Mouse (Mus musculus) neural tube, embryonic 15.5 days (tissue): ENCODE measurements around the gene Gm14444. TPM values are rescaled to one million over a fixed set of nuclear protein-coding genes. Genes with fewer than 3 reads are reported as not detected.
"Not testable (repeated sequence)": the region's sequence is repeated elsewhere in the genome, so short reads cannot be mapped to it uniquely, and the experiment has no call there.

Experiments used
- ATAC-seq: fragments of 200-750 bp; cut with Nextera tagmentation; 2 replicates; pipeline ENCODE4 v1.8.0; 2017; ENCODE audit warnings: mild to moderate bottlenecking, moderate TSS enrichment, moderate library complexity; ENCODE audit not compliant: low FRiP score
- H3K27ac ChIP-seq: fragments of 300-500 bp; sonication (generic); replicated peaks from 2 replicates; pipeline ENCODE4 v1.5.1; 2015; ENCODE audit warnings: mild to moderate bottlenecking, inconsistent platforms
- H3K27me3 ChIP-seq: fragments of 300-500 bp; sonication (generic); replicated peaks from 2 replicates; pipeline ENCODE4 v1.6.1; 2015; ENCODE audit warnings: inconsistent platforms
- H3K36me3 ChIP-seq: fragments of 300-500 bp; sonication (generic); 2 replicates; pipeline ENCODE4 v1.6.1; 2015; ENCODE audit warnings: inconsistent platforms
- H3K4me1 ChIP-seq: fragments of 300-500 bp; sonication (generic); 2 replicates; pipeline ENCODE4 v1.6.1; 2015; ENCODE audit warnings: inconsistent platforms
- H3K4me2 ChIP-seq: fragments of 300-500 bp; sonication (generic); 2 replicates; pipeline ENCODE4 v1.6.1; 2015; ENCODE audit warnings: inconsistent platforms, mild to moderate bottlenecking, moderate library complexity
- H3K4me3 ChIP-seq: fragments of 300-500 bp; sonication (generic); replicated peaks from 2 replicates; pipeline ENCODE4 v1.5.1; 2015; ENCODE audit warnings: mild to moderate bottlenecking, inconsistent platforms
- H3K9ac ChIP-seq: fragments of 300-500 bp; sonication (generic); replicated peaks from 2 replicates; pipeline ENCODE4 v1.6.1; 2015; ENCODE audit warnings: mild to moderate bottlenecking, inconsistent platforms
- H3K9me3 ChIP-seq: fragments of 300-500 bp; sonication (generic); replicated peaks from 2 replicates; pipeline ENCODE4 v1.6.1; 2016; ENCODE audit warnings: inconsistent platforms
- WGBS: fragments of 180-500 bp; shearing (Covaris S2); methylation state at CpG from one replicate; pipeline ENCODE4 v1.1.7; 2015; ENCODE audit warnings: mixed read lengths; 5-methylcytosine and 5-hydroxymethylcytosine counted together
- polyA plus RNA-seq: library from polyadenylated mRNA; unstranded; fragments of >200 nt; fragmentation: Nextera tagmentation; extraction: Ambion mirVana; gene quantifications from 2 replicates; pipeline ENCODE4 v1.2.1, GENCODE M21; 2015

The Gm14444 gene
- polyA plus RNA-seq, result 0.23 TPM in 1 of 2 replicates, not detected in the other

DNA sequence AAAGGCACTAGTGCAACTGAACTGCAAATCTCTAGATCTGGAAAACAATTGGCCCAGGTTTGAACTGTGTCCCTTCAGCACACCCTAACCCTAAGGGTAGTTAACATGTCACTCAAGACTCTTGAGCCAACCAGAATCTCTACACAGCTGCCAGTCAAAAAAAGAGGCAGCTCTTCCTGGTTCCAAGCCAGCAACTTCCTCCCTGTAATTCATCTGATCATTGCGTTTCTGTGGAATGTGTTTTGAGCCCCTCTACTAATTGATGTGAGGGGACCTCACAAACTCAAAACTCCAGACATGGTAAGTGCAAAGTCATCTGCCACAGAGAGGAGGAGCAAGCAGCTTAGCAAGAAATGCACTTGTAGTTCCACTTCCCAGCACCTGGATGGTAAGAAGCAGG lies at the start of gene Gm14444:
Gm14444 (plus strand) TSS at position 220 of the 400 bp plus-strand sequence.
- not testable (repeated sequence) for H3K27ac ChIP-seq, H3K36me3 ChIP-seq, H3K4me3 ChIP-seq, ATAC-seq, H3K9ac ChIP-seq, H3K27me3 ChIP-seq, H3K9me3 ChIP-seq, H3K4me2 ChIP-seq, H3K4me1 ChIP-seq
- WGBS, result 82% methylated on average over 1 of the region's 1 CpGs

DNA sequence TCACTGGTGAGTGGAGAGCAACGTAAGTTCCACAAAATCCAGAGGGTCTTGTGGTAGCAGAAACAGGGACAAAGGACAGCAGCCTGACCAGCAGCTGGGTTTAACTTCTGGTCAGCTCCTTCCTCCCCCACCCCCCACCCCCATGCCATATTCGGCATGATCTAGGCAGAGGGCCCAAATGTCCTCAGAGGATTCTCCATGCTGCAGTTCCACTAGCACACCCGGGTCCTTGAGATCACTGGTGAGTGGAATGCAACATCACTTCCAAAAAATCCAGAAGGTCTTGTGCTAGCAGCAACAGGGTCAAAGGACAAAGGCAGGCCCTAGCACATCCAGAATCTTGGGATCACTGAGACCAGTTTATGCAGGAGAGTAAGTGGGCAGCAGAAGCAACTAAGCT lies 44.6 kb upstream of the Gm14444 start:
- not testable (repeated sequence) for H3K9ac ChIP-seq, H3K4me1 ChIP-seq, H3K27ac ChIP-seq, H3K4me3 ChIP-seq, H3K27me3 ChIP-seq, H3K4me2 ChIP-seq, H3K36me3 ChIP-seq, H3K9me3 ChIP-seq, ATAC-seq
- 88% methylated on average over 3 of the region's 3 CpGs for WGBS

DNA sequence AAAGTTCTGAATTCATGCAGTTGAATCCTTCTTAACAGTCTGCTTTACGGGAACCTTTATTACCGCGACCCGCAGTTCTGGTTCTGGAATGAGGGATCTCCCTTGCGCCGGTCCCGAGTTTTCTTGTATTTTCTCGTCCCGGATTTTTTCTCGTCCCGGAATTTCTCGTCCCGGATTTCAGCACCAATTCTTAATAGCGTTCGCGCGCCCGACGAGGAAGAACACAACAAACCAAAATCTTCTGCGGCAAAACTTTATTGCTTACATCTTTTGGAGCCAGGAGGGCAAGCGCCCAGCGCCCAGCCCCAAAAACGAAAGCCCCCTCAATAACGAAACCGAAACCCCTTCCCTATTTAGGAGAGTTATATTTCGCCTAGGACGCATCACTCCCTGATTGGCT lies 34.2 kb downstream of the Gm14444 start:
- 98% methylated on average over 27 of the region's 27 CpGs for WGBS
- not testable (repeated sequence) for H3K9ac ChIP-seq, H3K27ac ChIP-seq, H3K4me2 ChIP-seq, H3K4me3 ChIP-seq, H3K27me3 ChIP-seq, H3K36me3 ChIP-seq, H3K9me3 ChIP-seq, ATAC-seq, H3K4me1 ChIP-seq

DNA sequence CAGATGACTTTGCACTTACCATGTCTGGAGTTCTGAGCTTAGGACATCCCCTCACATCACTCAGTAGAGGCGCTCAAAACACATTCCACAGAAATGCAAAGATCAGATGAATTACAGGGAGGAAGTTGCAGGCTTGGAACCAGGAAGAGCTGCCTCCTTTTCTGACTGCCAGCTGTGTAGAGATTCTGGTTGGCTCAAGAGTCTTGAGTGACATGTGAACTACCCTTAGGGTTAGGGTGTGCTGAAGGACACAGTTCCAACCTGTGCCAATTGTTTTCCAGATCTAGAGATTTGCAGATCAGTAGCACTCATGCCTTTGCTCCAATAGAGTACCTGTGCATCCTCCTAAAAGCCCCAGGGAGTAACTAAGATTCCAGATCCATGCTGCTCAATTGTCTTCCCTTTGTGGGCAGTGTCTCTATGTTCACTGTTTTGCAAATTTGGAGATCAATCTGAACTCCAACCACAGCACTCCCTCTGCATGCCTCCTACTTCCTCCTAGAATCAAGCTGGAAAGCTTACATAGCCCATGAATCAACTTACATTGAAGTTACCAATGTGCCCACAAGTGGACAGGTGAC lies 57.7 kb downstream of the Gm14444 start, which contains the start of gene Gm14393:
Gm14393 (minus strand) TSS at position 101 of the 581 bp plus-strand sequence.
- H3K9ac ChIP-seq, H3K4me2 ChIP-seq, H3K27ac ChIP-seq, H3K4me1 ChIP-seq, H3K27me3 ChIP-seq, H3K4me3 ChIP-seq, H3K9me3 ChIP-seq, ATAC-seq, H3K36me3 ChIP-seq: not testable (repeated sequence)
- 81% methylated on average over 1 of the region's 1 CpGs for WGBS

Other genes starting within 250 kb of the Gm14444 start
- 4.7 and 11.0 TPM in 2 replicates for gene Edn3, start 249.6 kb upstream of the Gm14444 start, polyA plus RNA-seq
- 0.37 and 0.45 TPM in 2 replicates for gene Gm14393, start 57.5 kb downstream of the Gm14444 start, polyA plus RNA-seq
- gene Gm14399, start 131.8 kb downstream of the Gm14444 start, polyA plus RNA-seq, result 4.3 and 6.4 TPM in 2 replicates
- 1.2 and 1.4 TPM in 2 replicates for gene Gm14443, start 165.6 kb downstream of the Gm14444 start, polyA plus RNA-seq
- 5.0 and 6.0 TPM in 2 replicates for gene Gm14391, start 196.7 kb downstream of the Gm14444 start, polyA plus RNA-seq